Mouse (Mus musculus) CH12.LX (cell line): Measurements from ENCODE around the gene Zfp607b. TPM values are rescaled to one million over a fixed set of nuclear protein-coding genes. Genes with fewer than 3 reads are reported as not detected.

Source experiments
- DNase-seq: peaks from one replicate; pipeline ENCODE4 v3.0.0-alpha.2; 2013; ENCODE audit errors: extremely low read depth
- H3K27ac ChIP-seq: 2 replicates; pipeline ENCODE4 v1.5.1; 2012; ENCODE audit warnings: low read depth, mild to moderate bottlenecking, control low read depth, moderate library complexity; ENCODE audit not compliant: insufficient read depth
- H3K27me3 ChIP-seq: replicated peaks from 2 replicates; pipeline ENCODE3; 2012; ENCODE audit warnings: inconsistent platforms
- H3K36me3 ChIP-seq, 2 experiments: replicated peaks in 1 of 2; 2 replicates each; pipeline versions ENCODE3 to v1.6.1; 2012; ENCODE audit warnings: inconsistent platforms in 1 of 2, low read length in 1 of 2, mild to moderate bottlenecking in 1 of 2, mixed read lengths in 1 of 2, moderate library complexity in 1 of 2; ENCODE audit not compliant: control insufficient read depth in 1 of 2, insufficient read depth in 1 of 2
- H3K4me1 ChIP-seq, 2 experiments: 2 replicates each; pipeline ENCODE4 v1.6.1; 2012; ENCODE audit warnings: inconsistent platforms in 1 of 2, moderate library complexity in 1 of 2; ENCODE audit not compliant: insufficient read depth in 2 of 2, control insufficient read depth in 1 of 2
- H3K4me2 ChIP-seq: 2 replicates; pipeline ENCODE4 v1.6.1; 2012; ENCODE audit warnings: low read depth, mild to moderate bottlenecking, control low read depth; ENCODE audit not compliant: poor library complexity, insufficient read depth, severe bottlenecking
- H3K4me3 ChIP-seq, 3 experiments: fragments of 150-350 bp in 1 of 3; sonication (generic) in 1 of 3; replicated peaks in 1 of 3; 2 replicates each; pipeline versions ENCODE3 to v1.5.1; 2011 to 2012; ENCODE audit warnings: low read depth in 2 of 3, low read length in 2 of 3, mild to moderate bottlenecking in 2 of 3, moderate library complexity in 2 of 3, control low read depth in 1 of 3, improper control_type of control experiment in 1 of 3, inconsistent platforms in 1 of 3, mixed read lengths in 1 of 3; ENCODE audit not compliant: poor library complexity in 1 of 3
- H3K79me2 ChIP-seq: replicated peaks from 2 replicates; pipeline ENCODE4 v1.6.1; 2012; ENCODE audit warnings: mild to moderate bottlenecking, moderate library complexity; ENCODE audit not compliant: control insufficient read depth, poor library complexity, insufficient read depth, severe bottlenecking; ENCODE audit errors: extremely low read depth
- H3K9ac ChIP-seq: 2 replicates; pipeline ENCODE4 v1.6.1; 2012; ENCODE audit warnings: low read depth, mild to moderate bottlenecking, control low read depth, moderate library complexity; ENCODE audit not compliant: insufficient read depth
- H3K9me3 ChIP-seq: replicated peaks from 2 replicates; pipeline ENCODE3; 2012; ENCODE audit warnings: low read length, inconsistent platforms, mixed read lengths
- BHLHE40 ChIP-seq: IDR thresholded peaks from 2 replicates; pipeline ENCODE4 v1.6.1; 2011; ENCODE audit warnings: mild to moderate bottlenecking, low read depth, low read length, improper control_type of control experiment
- CHD2 ChIP-seq: IDR thresholded peaks from 2 replicates; pipeline ENCODE4 v1.6.1; 2011; ENCODE audit warnings: low read length, improper control_type of control experiment
- CTCF ChIP-seq, 2 experiments: IDR thresholded peaks in 1 of 2; conservative IDR thresholded peaks in 1 of 2; 2 replicates each; pipeline ENCODE4 v1.5.1; 2011 to 2012; ENCODE audit warnings: low read depth in 2 of 2, low read length in 2 of 2, improper control_type of control experiment in 1 of 2, inconsistent platforms in 1 of 2, mild to moderate bottlenecking in 1 of 2, moderate library complexity in 1 of 2
- E2F4 ChIP-seq: IDR thresholded peaks from 2 replicates; pipeline ENCODE4 v1.6.1; 2011; ENCODE audit warnings: low read depth, low read length, improper control_type of control experiment; ENCODE audit not compliant: insufficient replicate concordance
- ELF1 ChIP-seq: IDR thresholded peaks from 2 replicates; pipeline ENCODE4 v1.6.1; 2014; ENCODE audit warnings: low read depth, mild to moderate bottlenecking, inconsistent platforms, low read length, improper control_type of control experiment
- EP300 ChIP-seq: IDR thresholded peaks from 2 replicates; pipeline ENCODE4 v1.6.1; 2011; ENCODE audit warnings: low read length, improper control_type of control experiment
- ETS1 ChIP-seq: conservative IDR thresholded peaks from 2 replicates; pipeline ENCODE4 v1.6.1; 2012; ENCODE audit warnings: low read depth, mild to moderate bottlenecking, inconsistent platforms, low read length, improper control_type of control experiment, moderate library complexity
- IRF4 ChIP-seq: IDR thresholded peaks from 2 replicates; pipeline ENCODE4 v1.6.1; 2014; ENCODE audit warnings: low read depth, mild to moderate bottlenecking, inconsistent platforms, low read length, improper control_type of control experiment
- JUN ChIP-seq: IDR thresholded peaks from 2 replicates; pipeline ENCODE4 v1.6.1; 2011; ENCODE audit warnings: low read depth, mild to moderate bottlenecking, low read length, improper control_type of control experiment, moderate library complexity; ENCODE audit not compliant: insufficient read depth
- KAT2A ChIP-seq: IDR thresholded peaks from 2 replicates; pipeline ENCODE4 v1.6.1; 2012; ENCODE audit warnings: low read length, improper control_type of control experiment, inconsistent platforms; ENCODE audit not compliant: insufficient replicate concordance
- MAX ChIP-seq: IDR thresholded peaks from 2 replicates; pipeline ENCODE4 v1.6.1; 2011; ENCODE audit warnings: low read length, improper control_type of control experiment
- MAZ ChIP-seq: IDR thresholded peaks from 2 replicates; pipeline ENCODE4 v1.6.1; 2012; ENCODE audit warnings: low read depth, mild to moderate bottlenecking, inconsistent platforms, low read length, improper control_type of control experiment, moderate library complexity
- MEF2A ChIP-seq: IDR thresholded peaks from 2 replicates; pipeline ENCODE4 v1.6.1; 2014; ENCODE audit warnings: low read depth, mild to moderate bottlenecking, inconsistent platforms, low read length, improper control_type of control experiment, borderline replicate concordance
- NRF1 ChIP-seq: IDR thresholded peaks from 2 replicates; pipeline ENCODE4 v1.6.1; 2014; ENCODE audit warnings: low read depth, mild to moderate bottlenecking, inconsistent platforms, low read length, improper control_type of control experiment, moderate library complexity
- PAX5 ChIP-seq: IDR thresholded peaks from 2 replicates; pipeline ENCODE4 v1.6.1; 2012; ENCODE audit warnings: low read length, inconsistent platforms, mixed read lengths
- RAD21 ChIP-seq: IDR thresholded peaks from 2 replicates; pipeline ENCODE4 v1.6.1; 2011; ENCODE audit warnings: low read depth, mild to moderate bottlenecking, low read length, improper control_type of control experiment, moderate library complexity
- RCOR1 ChIP-seq: conservative IDR thresholded peaks from 2 replicates; pipeline ENCODE4 v1.6.1; 2012; ENCODE audit warnings: low read depth, mild to moderate bottlenecking, inconsistent platforms, low read length, improper control_type of control experiment
- SIN3A ChIP-seq: IDR thresholded peaks from 2 replicates; pipeline ENCODE4 v1.6.1; 2012; ENCODE audit warnings: low read length, improper control_type of control experiment, inconsistent platforms
- SMC3 ChIP-seq: IDR thresholded peaks from 2 replicates; pipeline ENCODE4 v1.6.1; 2011; ENCODE audit warnings: low read depth, low read length, improper control_type of control experiment
- TBP ChIP-seq: conservative IDR thresholded peaks from 2 replicates; pipeline ENCODE4 v1.6.1; 2011; ENCODE audit warnings: low read depth, low read length, improper control_type of control experiment
- USF1 ChIP-seq: IDR thresholded peaks from 2 replicates; pipeline ENCODE4 v1.6.1; 2014; ENCODE audit warnings: low read depth, mild to moderate bottlenecking, inconsistent platforms, low read length, improper control_type of control experiment
- ZKSCAN1 ChIP-seq: IDR thresholded peaks from 2 replicates; pipeline ENCODE4 v1.6.1; 2012; ENCODE audit warnings: low read depth, inconsistent platforms, low read length, improper control_type of control experiment, borderline replicate concordance
- ZMIZ1 ChIP-seq: IDR thresholded peaks from 2 replicates; pipeline ENCODE4 v1.6.1; 2012; ENCODE audit warnings: low read depth, mild to moderate bottlenecking, inconsistent platforms, low read length, improper control_type of control experiment
- dilution Hi-C: fragments of 300-500 bp; cut with MboI; formaldehyde crosslinking; loops from 2 replicates; pipeline ENCODE4 v1.14.3; 2020; ENCODE audit warnings: low sequenced_read_pairs; ENCODE audit not compliant: extremely low pct_unique_long_range_greater_than_20kb, extremely low pct_ligation_motif_present
- in situ Hi-C: fragments of 300-500 bp; cut with MboI; formaldehyde crosslinking; loops from 3 replicates; pipeline ENCODE4 v1.14.3; 2019; ENCODE audit warnings: low sequenced_read_pairs, low pct_ligation_motif_present, low pct_unique_long_range_greater_than_20kb, mixed read lengths
- polyA plus RNA-seq: library from polyadenylated mRNA; unstranded; fragments of >175 nt; gene quantifications from 2 replicates; pipeline ENCODE4 v1.2.1, GENCODE M21; 2012; ENCODE audit warnings: low read depth; ENCODE audit not compliant: insufficient read length
- total RNA-seq, 2 experiments: library from RNA; depleted of rRNA; stranded (reverse); fragments of 300-350 nt in 1 of 2; fragments of >200 nt in 1 of 2; gene quantifications; 2 replicates each; pipeline ENCODE4 v1.2.3; 2012 to 2014

The Zfp607b gene
- total and polyA plus RNA-seq, 3 experiments: 0.90 to 1.2 (median 0.93) TPM

DNA sequence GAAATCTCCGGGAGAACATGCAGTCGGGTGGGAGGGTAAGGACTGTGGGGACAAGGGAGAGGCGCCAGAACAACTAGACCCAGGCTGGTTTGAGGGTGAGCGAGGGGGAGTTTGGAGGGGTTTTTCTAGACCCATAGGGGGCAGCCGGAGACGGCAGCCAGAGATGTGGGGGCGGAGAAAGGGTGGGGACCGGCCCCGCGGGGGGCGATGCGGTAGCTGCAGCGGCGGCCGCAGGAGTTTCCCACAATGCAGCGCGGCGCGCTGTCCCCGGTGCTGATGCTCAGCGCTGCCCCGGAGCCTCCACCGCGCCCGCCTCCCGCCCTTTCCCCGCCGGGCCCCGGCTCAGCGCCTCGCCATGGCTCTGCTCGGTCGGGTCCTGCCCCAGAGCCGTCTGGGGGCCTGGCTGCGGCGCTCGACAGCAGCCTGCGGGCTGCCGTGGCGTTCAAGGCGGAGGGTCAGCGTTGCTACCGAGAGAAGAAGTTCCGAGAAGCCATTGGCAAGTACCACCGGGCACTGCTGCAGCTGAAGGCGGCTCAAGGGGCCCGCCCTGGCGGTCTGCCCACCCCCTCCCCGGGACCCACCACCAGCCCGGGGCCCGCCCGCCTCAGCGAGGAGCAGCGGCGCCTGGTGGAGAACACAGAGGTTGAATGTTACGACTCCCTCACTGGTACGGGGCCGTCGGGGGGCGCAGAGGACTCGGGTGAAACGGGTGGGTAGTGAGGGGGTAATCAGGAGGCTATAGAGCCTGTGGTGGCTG is 35.3 kb upstream of the Zfp607b start, which contains the start of gene Ttc9b:
Ttc9b (plus strand) TSS at position 235 of the 757 bp plus-strand sequence.
- in situ Hi-C loops: no loop called here
- dilution Hi-C loops: no loop called here
- H3K9ac ChIP-seq: no peak within 1 kb of the TSS
- H3K27me3 ChIP-seq: peaks cover 18% of the 10 kb centered on the region
- H3K9me3 ChIP-seq: no peaks in the 10 kb centered on the region
- TF ChIP-seq EP300: no peak
- TF ChIP-seq RCOR1: peak; percentile 95
- no peak for TF ChIP-seq MEF2A
- no peak for TF ChIP-seq JUN
- peak; percentile 47; the same call in 1 of the 2 replicates for TF ChIP-seq SIN3A
- no peak for TF ChIP-seq KAT2A
- TF ChIP-seq MAX: no peak
- peaks cover 0 to 10% of the 10 kb centered on the region in 2 experiments; a peak in 1 of 4 replicates for H3K4me1 ChIP-seq
- peaks cover 5 to 31% of the 10 kb centered on the region in 2 experiments for H3K36me3 ChIP-seq
- H3K27ac ChIP-seq: no peak within 1 kb of the TSS
- no peaks in the 10 kb centered on the region for H3K79me2 ChIP-seq
- H3K4me2 ChIP-seq: no peak within 1 kb of the TSS
- DNase-seq: peak; percentile 17
- H3K4me3 ChIP-seq: no peak within 1 kb of the TSS

DNA sequence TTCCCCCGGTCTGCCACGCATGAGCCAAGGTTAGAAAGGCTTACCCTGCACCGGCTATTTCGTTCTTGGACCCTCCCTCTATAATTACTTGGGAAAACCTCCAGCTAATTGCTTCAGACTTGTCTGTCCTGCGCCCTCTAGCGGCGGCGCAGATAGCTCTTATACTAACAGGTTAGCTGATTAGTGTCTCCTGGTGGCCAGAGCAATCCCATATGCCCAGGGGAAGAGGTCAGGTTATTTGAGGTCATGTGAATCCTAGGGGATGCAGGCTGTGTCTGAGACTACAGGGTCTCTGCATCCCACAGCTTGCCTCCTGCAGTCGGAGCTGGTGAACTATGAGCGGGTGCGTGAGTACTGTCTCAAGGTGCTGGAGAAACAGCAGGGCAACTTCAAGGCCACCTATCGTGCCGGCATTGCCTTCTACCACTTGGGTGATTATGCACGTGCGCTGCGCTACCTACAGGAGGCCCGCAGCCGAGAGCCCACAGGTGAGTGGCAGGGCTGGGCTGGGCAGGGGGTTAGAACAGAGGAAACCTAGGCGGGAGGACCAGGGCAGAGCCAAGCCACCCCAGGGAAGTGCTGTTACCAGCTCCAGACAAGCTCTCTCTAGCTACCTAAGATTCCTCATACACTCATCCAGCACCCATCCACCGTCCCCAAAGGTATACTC is 34.4 kb upstream of the Zfp607b start:
- Histone ChIP-seq H3K9me3 (no peaks in the 10 kb centered on the region), H3K4me2 (no peak overlapping the region), H3K27me3 (peaks cover 18% of the 10 kb centered on the region), H3K79me2 (no peaks in the 10 kb centered on the region), H3K36me3 (peaks cover 5 to 31% of the 10 kb centered on the region in 2 experiments), H3K4me1 (peaks cover 0 to 10% of the 10 kb centered on the region in 2 experiments; a peak in 1 of 4 replicates), H3K4me3 (no peak overlapping the region), H3K9ac (no peak overlapping the region), H3K27ac (no peak overlapping the region)
- peak; percentile 31 for DNase-seq
- in situ Hi-C loops (no loop called here), dilution Hi-C loops (no loop called here)
- no peak for TF ChIP-seq ETS1
- peak; percentile 71 to 78 for TF ChIP-seq CTCF (conservative IDR thresholded peaks at IDR 0.05 in 1 of 2, IDR thresholded peaks at IDR 0.05 in 1 of 2; ENCODE audit: low read depth in 2 of 2, low read length in 2 of 2)

DNA sequence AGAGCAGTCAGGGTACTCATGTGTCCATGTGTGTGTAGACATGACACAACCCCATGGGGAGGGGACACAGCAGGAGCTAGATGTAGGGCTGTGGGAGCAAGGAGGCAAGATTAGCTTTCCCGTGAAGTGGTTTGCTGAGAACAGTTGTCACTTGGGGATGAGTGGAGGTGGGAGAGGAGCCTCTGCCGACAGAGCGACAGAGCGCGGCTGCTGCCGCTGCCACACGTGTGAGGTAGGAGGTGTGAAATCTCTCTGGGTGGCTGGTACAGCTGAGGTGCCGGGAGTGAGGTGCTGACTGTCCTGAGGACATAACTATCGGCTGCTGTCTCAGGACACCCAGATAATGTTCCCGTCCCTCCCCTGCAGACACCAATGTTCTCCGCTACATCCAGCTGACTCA is 33.6 kb upstream of the Zfp607b start:
- H3K27ac ChIP-seq: no peak overlapping the region
- H3K9me3 ChIP-seq: no peaks in the 10 kb centered on the region
- no peak overlapping the region for H3K9ac ChIP-seq
- H3K27me3 ChIP-seq: peaks cover 18% of the 10 kb centered on the region
- peaks cover 0 to 6% of the 10 kb centered on the region in 2 experiments; a peak in 1 of 4 replicates for H3K4me1 ChIP-seq
- no peak for DNase-seq
- dilution Hi-C loops (no loop called here), in situ Hi-C loops (no loop called here)
- no peak overlapping the region for H3K4me2 ChIP-seq
- H3K4me3 ChIP-seq: no peak overlapping the region
- no peaks in the 10 kb centered on the region for H3K79me2 ChIP-seq
- H3K36me3 ChIP-seq: peaks cover 5 to 31% of the 10 kb centered on the region in 2 experiments
- TF ChIP-seq MAZ (no peak), ZKSCAN1 (no peak), MEF2A (no peak), USF1 (no peak), RAD21 (no peak), PAX5 (no peak), TBP (no peak), ZMIZ1 (no peak), E2F4 (no peak), IRF4 (no peak), CHD2 (no peak), SMC3 (no peak), ELF1 (no peak), BHLHE40 (no peak), JUN (no peak), CTCF (conservative IDR thresholded peaks at IDR 0.05 in 1 of 2, IDR thresholded peaks at IDR 0.05 in 1 of 2; ENCODE audit: low read depth in 2 of 2, low read length in 2 of 2) (no peak), NRF1 (no peak)
